Mouse (Mus musculus) heart, postnatal 0 days (tissue): ENCODE results near the gene A230072I06Rik. TPM values are rescaled to one million over a fixed set of nuclear protein-coding genes. Genes with fewer than 3 reads are reported as not detected.

Experiments
- ATAC-seq: fragments of 200-750 bp; cut with Nextera tagmentation; 2 replicates; pipeline ENCODE4 v1.8.0; 2017; ENCODE audit warnings: low read depth, moderate number of reproducible peaks, moderate library complexity; ENCODE audit not compliant: insufficient read depth
- DNase-seq: peaks from one replicate; pipeline ENCODE4 v3.0.0-alpha.2; 2016; ENCODE audit warnings: low spot score
- H3K27ac ChIP-seq: fragments of 300-500 bp; sonication (generic); 2 replicates; pipeline ENCODE4 v1.5.1; 2014; ENCODE audit warnings: low read depth, mild to moderate bottlenecking
- H3K27me3 ChIP-seq: fragments of 300-500 bp; sonication (generic); 2 replicates; pipeline ENCODE4 v1.6.1; 2014; ENCODE audit warnings: low read length, mixed read lengths; ENCODE audit not compliant: control insufficient read depth, insufficient read depth
- H3K36me3 ChIP-seq: fragments of 300-500 bp; sonication (generic); replicated peaks from 2 replicates; pipeline ENCODE4 v1.6.1; 2014; ENCODE audit warnings: low read length, mixed read lengths; ENCODE audit not compliant: control insufficient read depth, insufficient read depth
- H3K4me1 ChIP-seq: fragments of 300-500 bp; sonication (generic); 2 replicates; pipeline ENCODE4 v1.6.1; 2014; ENCODE audit warnings: antibody characterized with exemption; ENCODE audit not compliant: control insufficient read depth, insufficient read depth
- H3K4me2 ChIP-seq: fragments of 300-500 bp; sonication (generic); 2 replicates; pipeline ENCODE4 v1.6.1; 2014; ENCODE audit warnings: low read depth, mild to moderate bottlenecking, low read length, moderate library complexity
- H3K4me3 ChIP-seq: fragments of 300-500 bp; sonication (generic); 2 replicates; pipeline ENCODE4 v1.5.1; 2014; ENCODE audit warnings: low read depth, low read length
- H3K9ac ChIP-seq: fragments of 300-500 bp; sonication (generic); replicated peaks from 2 replicates; pipeline ENCODE4 v1.6.1; 2014; ENCODE audit warnings: low read depth, low read length, mixed read lengths
- H3K9me3 ChIP-seq: fragments of 300-500 bp; sonication (generic); replicated peaks from 2 replicates; pipeline ENCODE4 v1.6.1; 2016; ENCODE audit warnings: low read length; ENCODE audit not compliant: control insufficient read depth
- CTCF ChIP-seq: IDR thresholded peaks from 2 replicates; pipeline ENCODE4 v1.5.1; 2016; ENCODE audit warnings: antibody characterized with exemption, control low read depth, low read depth
- EP300 ChIP-seq: IDR thresholded peaks from 2 replicates; pipeline ENCODE4 v1.6.1; 2016; ENCODE audit warnings: antibody characterized with exemption, low read depth
- WGBS: fragments of 180-500 bp; shearing (Covaris S2); extraction: QIAGEN DNeasy Blood & Tissue Kit; methylation state at CpG from one replicate; pipeline ENCODE4 v1.1.7; 2014; 5-methylcytosine and 5-hydroxymethylcytosine counted together
- polyA plus RNA-seq: library from polyadenylated mRNA; unstranded; fragments of >200 nt; fragmentation: Nextera tagmentation; extraction: Ambion mirVana; gene quantifications from 2 replicates; pipeline ENCODE4 v1.2.1, GENCODE M21; 2015
- total RNA-seq: library from RNA; depleted of rRNA; stranded (reverse); fragments of >200 nt; gene quantifications from 2 replicates; pipeline ENCODE4 v1.2.3, GENCODE M21; 2014; ENCODE audit warnings: low replicate concordance

The A230072I06Rik gene
- total and polyA plus RNA-seq, 2 experiments from 2014 or later, result not detected

GRCm38 (mm10) chr8:12279482-12280192, 1.0 kb downstream of the A230072I06Rik start:
- Histone ChIP-seq H3K27me3 (no peaks in the 10 kb centered on the region), H3K4me3 (no peak overlapping the region), H3K9ac (no peak overlapping the region), H3K36me3 (no peaks in the 10 kb centered on the region), H3K4me1 (peaks cover 19% of the 10 kb centered on the region), H3K4me2 (peak overlapping the region; percentile 14), H3K9me3 (no peaks in the 10 kb centered on the region), H3K27ac (no peak overlapping the region)
- ATAC-seq (no peak), DNase-seq (no peak)
- TF ChIP-seq EP300, result no peak
- no peak for TF ChIP-seq CTCF
- 39% methylated on average over 13 of the region's 13 CpGs for WGBS

- WGBS, result 76% methylated on average over 22 of the region's 22 CpGs
Observed at GRCm38 (mm10) chr8:12282128-12282527, 3.5 kb downstream of the A230072I06Rik start.

GRCm38 (mm10) chr8:12290551-12290950, 11.9 kb downstream of the A230072I06Rik start:
- Histone ChIP-seq H3K9ac (no peak overlapping the region), H3K36me3 (no peaks in the 10 kb centered on the region), H3K4me2 (no peak overlapping the region), H3K27ac (no peak overlapping the region), H3K9me3 (no peaks in the 10 kb centered on the region), H3K4me3 (no peak overlapping the region), H3K27me3 (no peaks in the 10 kb centered on the region), H3K4me1 (no peaks in the 10 kb centered on the region)
- ATAC-seq (no peak), DNase-seq (no peak)
- TF ChIP-seq CTCF (no peak), EP300 (no peak)

More at GRCm38 (mm10) chr8:12282128-12282527, 3.5 kb downstream of the A230072I06Rik start:
- Histone ChIP-seq H3K27ac (no peak overlapping the region), H3K27me3 (no peaks in the 10 kb centered on the region), H3K4me2 (no peak overlapping the region), H3K36me3 (no peaks in the 10 kb centered on the region), H3K4me1 (peaks cover 19% of the 10 kb centered on the region), H3K9me3 (no peaks in the 10 kb centered on the region), H3K9ac (no peak overlapping the region), H3K4me3 (no peak overlapping the region)
- ATAC-seq (no peak), DNase-seq (no peak)
- TF ChIP-seq CTCF (no peak), EP300 (no peak)

GRCm38 (mm10) chr8:12298326-12298950, 19.8 kb downstream of the A230072I06Rik start:
- 68% methylated on average over 10 of the region's 10 CpGs for WGBS

GRCm38 (mm10) chr8:12301998-12302397, 23.4 kb downstream of the A230072I06Rik start:
- no peak overlapping the region for H3K4me3 ChIP-seq
- TF ChIP-seq CTCF, result no peak
- TF ChIP-seq EP300, result no peak
- WGBS, result 48% methylated on average over 14 of the region's 14 CpGs
- no peak overlapping the region for H3K27ac ChIP-seq
- no peaks in the 10 kb centered on the region for H3K9me3 ChIP-seq
- H3K9ac ChIP-seq, result no peak overlapping the region
- H3K27me3 ChIP-seq, result peaks cover 4% of the 10 kb centered on the region; the same call in 1 of the 2 replicates
- H3K4me1 ChIP-seq, result no peaks in the 10 kb centered on the region
- H3K36me3 ChIP-seq, result no peaks in the 10 kb centered on the region
- DNase-seq, result no peak
- ATAC-seq, result no peak
- no peak overlapping the region for H3K4me2 ChIP-seq

More at GRCm38 (mm10) chr8:12298326-12298950, 19.8 kb downstream of the A230072I06Rik start:
- no peaks in the 10 kb centered on the region for H3K36me3 ChIP-seq
- no peaks in the 10 kb centered on the region for H3K9me3 ChIP-seq
- no peaks in the 10 kb centered on the region for H3K4me1 ChIP-seq
- H3K9ac ChIP-seq, result no peak overlapping the region
- TF ChIP-seq EP300 (no peak), CTCF (no peak)
- no peak overlapping the region for H3K4me2 ChIP-seq
- H3K4me3 ChIP-seq, result no peak overlapping the region
- no peak overlapping the region for H3K27ac ChIP-seq
- DNase-seq (no peak), ATAC-seq (no peak)
- no peaks in the 10 kb centered on the region for H3K27me3 ChIP-seq
